Mouse (Mus musculus): ENCODE results near the gene Sp110. TPM values are rescaled to one million over a fixed set of nuclear protein-coding genes. Genes with fewer than 3 reads are reported as not detected.
"Not testable (repeated sequence)": the region's sequence is repeated elsewhere in the genome, so short reads cannot be mapped to it uniquely, and the experiment has no call there.

The Sp110 gene
- polyA plus RNA-seq (2015; fragmentation: Nextera tagmentation; extraction: Ambion mirVana), result 1.7 and 2.9 TPM in 2 replicates

DNA sequence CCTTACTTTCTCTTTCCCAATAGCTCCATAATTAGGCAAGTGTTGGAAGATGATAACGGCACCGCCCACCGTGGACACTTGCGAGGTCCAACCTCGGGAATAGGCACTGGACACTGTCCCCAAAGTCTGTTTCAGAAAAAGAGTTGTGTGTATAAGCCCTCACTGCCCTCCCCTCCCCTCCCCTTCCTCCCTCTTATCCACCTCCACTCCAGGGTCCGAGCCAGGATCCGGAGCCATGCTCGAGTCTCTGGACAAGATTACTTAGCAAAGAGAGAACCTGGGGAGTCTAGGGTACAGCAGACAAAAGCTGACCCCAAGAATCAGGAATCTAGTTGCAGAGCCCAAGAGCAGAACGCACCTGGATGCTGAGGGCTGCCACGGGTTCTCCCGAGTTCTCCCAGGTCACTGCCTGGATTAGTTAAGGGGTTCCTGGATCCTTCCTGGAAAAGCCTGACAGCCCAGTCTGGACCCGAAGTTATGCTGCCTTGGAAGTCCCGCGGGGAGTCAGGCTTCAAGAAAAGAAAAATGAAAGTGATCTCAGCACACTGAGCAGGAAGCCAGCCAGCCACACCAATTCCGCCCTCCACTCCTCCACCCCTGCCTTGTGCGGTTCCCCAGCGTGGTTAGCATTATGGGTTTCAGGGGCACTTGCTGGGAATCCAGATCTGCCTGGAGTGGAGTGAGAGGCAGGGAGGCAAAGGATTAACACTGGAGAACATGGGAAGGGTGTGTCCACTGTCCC lies at the start of gene Sp110:
Gene Sp110, minus strand, starts transcription at position 547 of the 742 bp plus-strand sequence.
- ATAC-seq; H3K9ac ChIP-seq; H3K27me3 ChIP-seq (replicated peaks); H3K9me3 ChIP-seq; H3K4me2 ChIP-seq (replicated peaks); H3K36me3 ChIP-seq; H3K4me1 ChIP-seq (replicated peaks); H3K27ac ChIP-seq; H3K4me3 ChIP-seq (replicated peaks): not testable (repeated sequence)
- WGBS, result 72% methylated on average over 17 of the region's 17 CpGs

DNA sequence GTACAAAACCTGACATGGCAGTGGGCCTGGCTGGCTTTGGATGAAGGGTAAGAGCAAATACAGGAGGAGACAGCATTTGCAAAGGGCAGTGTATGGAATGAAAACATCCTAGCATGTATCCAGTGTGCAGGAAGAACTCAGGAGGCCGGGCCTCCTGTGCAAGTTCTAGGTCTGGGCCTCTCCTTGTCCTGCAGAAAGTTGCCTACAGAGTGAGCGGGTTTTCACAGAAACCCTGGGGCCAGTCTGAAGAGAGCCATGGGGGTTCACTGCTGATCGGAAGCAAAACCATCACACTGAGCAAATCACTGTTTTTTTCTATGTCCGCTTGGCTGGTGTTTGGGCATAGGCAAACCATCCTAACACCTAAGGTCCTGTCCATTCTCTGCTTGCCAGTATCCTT lies 39.5 kb upstream of the Sp110 start:
- H3K4me2 ChIP-seq (replicated peaks); H3K27ac ChIP-seq; H3K9ac ChIP-seq; H3K27me3 ChIP-seq (replicated peaks); H3K4me1 ChIP-seq (replicated peaks); H3K36me3 ChIP-seq; ATAC-seq; H3K4me3 ChIP-seq (replicated peaks); H3K9me3 ChIP-seq: not testable (repeated sequence)
- 81% methylated on average over 4 of the region's 4 CpGs for WGBS

DNA sequence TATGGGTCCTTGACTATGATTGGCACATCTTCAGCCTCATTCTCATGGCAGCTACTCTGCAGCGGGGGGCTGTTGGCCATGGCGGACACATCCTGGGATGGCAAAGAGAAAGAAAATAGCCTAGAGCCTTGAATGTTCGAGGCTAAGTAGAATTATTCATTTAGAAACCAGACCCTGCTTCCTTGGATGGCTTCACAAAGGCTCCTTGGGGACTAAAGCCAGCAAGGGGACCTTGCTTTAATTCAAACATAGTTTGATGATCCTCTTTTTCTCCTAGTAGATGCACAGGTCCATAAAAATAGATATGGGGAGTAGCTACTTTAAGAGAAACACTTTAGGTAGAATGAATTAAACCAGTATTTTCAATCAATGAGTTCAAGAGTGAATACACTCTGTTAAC lies 38.3 kb upstream of the Sp110 start:
- H3K27me3 ChIP-seq (replicated peaks); H3K27ac ChIP-seq; H3K4me1 ChIP-seq (replicated peaks); H3K4me3 ChIP-seq (replicated peaks); H3K9ac ChIP-seq; H3K9me3 ChIP-seq; H3K4me2 ChIP-seq (replicated peaks); ATAC-seq; H3K36me3 ChIP-seq: not testable (repeated sequence)
- WGBS, result 58% methylated on average over 3 of the region's 3 CpGs

DNA sequence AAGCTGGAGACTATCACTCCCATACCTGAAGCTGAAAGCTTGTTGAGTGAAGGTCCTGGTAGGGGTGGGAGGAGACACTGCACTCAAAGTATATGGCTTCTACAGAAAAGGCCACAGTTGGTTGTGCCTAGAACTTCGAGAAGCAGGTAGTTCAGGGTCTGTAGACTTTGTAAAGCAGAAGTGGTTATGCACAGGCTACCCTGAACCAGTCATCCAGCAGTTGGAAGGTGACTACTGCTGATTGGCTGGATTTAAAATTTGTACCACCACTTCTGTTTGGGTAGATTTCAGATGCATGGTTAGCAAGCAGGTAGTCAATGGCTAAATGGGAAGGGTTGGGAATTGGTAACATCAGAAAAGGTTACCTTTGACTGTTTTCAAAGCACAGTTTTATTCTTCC lies 20.1 kb upstream of the Sp110 start:
- not testable (repeated sequence) for H3K27me3 ChIP-seq (replicated peaks); H3K4me2 ChIP-seq (replicated peaks); H3K36me3 ChIP-seq; H3K9ac ChIP-seq; H3K27ac ChIP-seq; H3K9me3 ChIP-seq; H3K4me1 ChIP-seq (replicated peaks); H3K4me3 ChIP-seq (replicated peaks); ATAC-seq
- WGBS, result 68% methylated on average over 1 of the region's 1 CpGs

DNA sequence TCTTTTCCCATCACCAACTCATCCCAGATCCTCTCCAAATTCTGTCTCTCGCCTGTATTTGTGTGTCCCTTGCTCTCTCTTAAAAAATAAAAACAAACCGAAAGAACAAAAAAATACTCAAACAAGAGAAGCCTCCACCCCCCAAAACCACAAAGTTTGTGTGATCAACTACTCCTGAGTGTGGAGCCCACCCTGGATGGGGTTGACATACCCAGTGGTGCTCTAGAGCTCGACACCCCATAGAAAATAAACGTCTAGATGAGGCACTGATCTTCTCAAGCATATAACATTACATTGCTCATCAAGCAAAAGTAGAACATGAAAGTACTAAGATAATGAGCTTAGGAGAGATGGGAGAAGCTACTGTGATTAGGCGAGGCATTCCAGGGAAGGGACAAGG lies 18.5 kb upstream of the Sp110 start:
- not testable (repeated sequence) for H3K27me3 ChIP-seq (replicated peaks); H3K9ac ChIP-seq; H3K27ac ChIP-seq; H3K4me2 ChIP-seq (replicated peaks); ATAC-seq; H3K4me1 ChIP-seq (replicated peaks); H3K9me3 ChIP-seq; H3K36me3 ChIP-seq; H3K4me3 ChIP-seq (replicated peaks)
- 65% methylated on average over 4 of the region's 5 CpGs for WGBS

GRCm38 (mm10) chr1:85615819-85616218 lies 17.2 kb upstream of the Sp110 start:
- not testable (repeated sequence) for ATAC-seq; H3K27me3 ChIP-seq (replicated peaks); H3K9me3 ChIP-seq; H3K27ac ChIP-seq; H3K36me3 ChIP-seq; H3K4me3 ChIP-seq (replicated peaks); H3K9ac ChIP-seq; H3K4me2 ChIP-seq (replicated peaks); H3K4me1 ChIP-seq (replicated peaks)
- 68% methylated on average over 3 of the region's 3 CpGs for WGBS

GRCm38 (mm10) chr1:85615096-85615495 lies 16.5 kb upstream of the Sp110 start:
- H3K4me2 ChIP-seq (replicated peaks); H3K9me3 ChIP-seq; ATAC-seq; H3K27ac ChIP-seq; H3K9ac ChIP-seq; H3K27me3 ChIP-seq (replicated peaks); H3K36me3 ChIP-seq; H3K4me3 ChIP-seq (replicated peaks); H3K4me1 ChIP-seq (replicated peaks): not testable (repeated sequence)
- WGBS, result 87% methylated on average over 3 of the region's 3 CpGs

GRCm38 (mm10) chr1:85610581-85610980 lies 12.0 kb upstream of the Sp110 start:
- not testable (repeated sequence) for H3K4me3 ChIP-seq (replicated peaks); ATAC-seq; H3K36me3 ChIP-seq; H3K9me3 ChIP-seq; H3K27me3 ChIP-seq (replicated peaks); H3K4me1 ChIP-seq (replicated peaks); H3K4me2 ChIP-seq (replicated peaks); H3K9ac ChIP-seq; H3K27ac ChIP-seq
- WGBS, result no CpG with 5 or more reads among the region's 4 CpGs

- not testable (repeated sequence) for H3K9me3 ChIP-seq; H3K9ac ChIP-seq; H3K4me2 ChIP-seq (replicated peaks); H3K4me1 ChIP-seq (replicated peaks); H3K27me3 ChIP-seq (replicated peaks); ATAC-seq; H3K36me3 ChIP-seq; H3K4me3 ChIP-seq (replicated peaks); H3K27ac ChIP-seq
- WGBS, result 78% methylated on average over 4 of the region's 4 CpGs
These were observed 9.7 kb upstream of the Sp110 start for GRCm38 (mm10) chr1:85608361-85608760.

GRCm38 (mm10) chr1:85604341-85604740 lies 5.7 kb upstream of the Sp110 start:
- WGBS, result no CpG with 5 or more reads among the region's 1 CpGs
- not testable (repeated sequence) for H3K4me1 ChIP-seq (replicated peaks); H3K9me3 ChIP-seq; H3K4me2 ChIP-seq (replicated peaks); H3K9ac ChIP-seq; H3K27me3 ChIP-seq (replicated peaks); H3K36me3 ChIP-seq; H3K27ac ChIP-seq; H3K4me3 ChIP-seq (replicated peaks); ATAC-seq

GRCm38 (mm10) chr1:85600794-85601193 lies 2.2 kb upstream of the Sp110 start:
- H3K27ac ChIP-seq; H3K4me3 ChIP-seq (replicated peaks); H3K27me3 ChIP-seq (replicated peaks); ATAC-seq; H3K9me3 ChIP-seq; H3K4me1 ChIP-seq (replicated peaks); H3K36me3 ChIP-seq; H3K9ac ChIP-seq: not testable (repeated sequence)
- WGBS, result 63% methylated on average over 4 of the region's 4 CpGs
- peak overlapping the region; percentile 6; the same call in 1 of the 2 replicates for H3K4me2 ChIP-seq (replicated peaks)

- not testable (repeated sequence) for H3K4me3 ChIP-seq (replicated peaks); H3K27me3 ChIP-seq (replicated peaks); H3K9me3 ChIP-seq; H3K9ac ChIP-seq; ATAC-seq; H3K4me1 ChIP-seq (replicated peaks); H3K36me3 ChIP-seq; H3K27ac ChIP-seq
- WGBS, result 60% methylated on average over 1 of the region's 5 CpGs
- peak within 1 kb of the TSS; percentile 6; the same call in 1 of the 2 replicates for H3K4me2 ChIP-seq (replicated peaks)
These were observed 1.5 kb upstream of the Sp110 start, which contains the start of gene Sp140 for GRCm38 (mm10) chr1:85600078-85600477. Sp140 (plus strand) TSS chr1:85600378.

- H3K36me3 ChIP-seq; H3K4me3 ChIP-seq (replicated peaks); H3K27me3 ChIP-seq (replicated peaks); H3K9me3 ChIP-seq; H3K9ac ChIP-seq; H3K27ac ChIP-seq; H3K4me1 ChIP-seq (replicated peaks); ATAC-seq; H3K4me2 ChIP-seq (replicated peaks): not testable (repeated sequence)
- 82% methylated on average over 8 of the region's 8 CpGs for WGBS
These were observed 6.1 kb downstream of the Sp110 start for GRCm38 (mm10) chr1:85592526-85592925.

Measured in intestine, embryonic 15.5 days (tissue).